Mouse (Mus musculus): Measurements from ENCODE around the gene Ccdc15.
"Not testable (repeated sequence)": the region's sequence is repeated elsewhere in the genome, so short reads cannot be mapped to it uniquely, and the experiment has no call there.

The Ccdc15 gene

DNA sequence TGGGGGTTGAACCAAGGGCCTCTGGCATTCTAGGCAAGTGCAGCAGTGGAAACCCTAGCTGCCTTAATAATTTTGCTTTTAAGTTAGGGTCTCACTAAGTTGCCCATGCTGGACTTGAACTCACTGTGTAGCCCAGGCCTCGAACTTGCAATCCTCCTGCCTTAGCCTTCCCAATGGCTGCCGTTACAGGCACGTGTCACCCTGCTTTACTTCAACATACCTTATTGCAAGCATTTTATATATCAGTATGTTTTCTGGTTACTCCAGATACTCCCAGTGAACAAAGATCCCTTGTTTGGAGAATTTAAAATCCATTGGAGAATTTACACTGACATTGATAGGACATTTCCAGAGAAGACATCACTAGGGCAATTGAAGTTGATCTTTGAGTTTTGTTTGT lies 818 bp upstream of the Ccdc15 start:
- no peak for DNase-seq (ENCODE audit: low read depth)

DNA sequence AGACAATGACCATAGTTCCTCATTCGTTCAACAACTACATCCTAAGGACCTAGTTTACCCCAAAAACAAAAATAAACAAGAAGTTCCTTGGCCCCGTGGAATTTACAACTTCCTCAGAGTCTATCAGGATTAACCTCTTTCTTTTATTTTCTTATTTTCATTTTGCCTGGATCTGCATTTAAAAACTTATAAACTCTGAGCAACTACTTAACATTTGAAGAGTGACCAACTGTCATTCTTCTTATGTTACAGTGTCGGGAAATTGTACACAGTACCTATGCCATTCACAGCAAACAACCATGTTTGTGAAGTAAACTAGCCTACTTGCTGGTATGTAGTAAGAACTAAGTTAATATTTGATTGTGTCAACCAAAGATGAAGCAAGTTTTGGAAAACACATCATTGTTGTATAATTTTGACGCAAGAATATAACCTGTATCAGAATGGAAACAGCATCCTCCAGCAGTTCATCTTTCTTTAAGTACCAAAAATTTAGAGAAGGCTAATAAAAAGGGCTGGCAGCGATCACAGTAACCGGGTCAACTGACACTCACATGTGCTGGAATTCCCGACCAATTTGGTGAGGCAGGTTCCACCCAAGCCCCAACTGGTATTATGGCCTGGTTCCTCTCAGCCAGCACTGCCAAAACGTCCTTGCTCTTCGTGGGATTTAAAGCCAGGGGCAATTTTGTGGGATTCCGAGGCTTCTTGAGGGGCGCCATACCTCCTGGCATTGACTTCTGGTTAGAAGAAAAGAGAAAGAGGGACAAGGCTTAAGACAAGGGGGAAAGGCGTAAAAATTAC lies 846 bp downstream of the Ccdc15 start:
- DNase-seq (ENCODE audit: low read depth): no peak

DNA sequence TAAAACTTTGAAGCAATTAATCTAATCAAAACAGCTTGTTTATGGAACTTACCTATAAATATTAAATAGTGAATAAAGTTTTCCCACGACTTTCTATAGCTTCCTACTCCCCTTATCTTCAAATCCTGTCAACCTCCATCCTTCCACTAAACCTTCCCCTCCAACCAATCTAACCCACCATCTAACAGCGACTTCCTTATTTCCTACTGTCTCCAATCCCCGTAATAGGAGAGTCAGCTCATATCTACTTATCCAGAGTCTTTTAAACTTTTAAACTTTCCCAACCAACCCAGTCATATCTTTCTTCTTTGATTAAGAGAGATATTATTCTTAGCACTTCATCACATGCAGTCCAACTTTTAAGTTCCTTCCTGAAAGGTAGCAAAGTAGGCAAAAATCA lies 2.8 kb downstream of the Ccdc15 start:
- DNase-seq (ENCODE audit: low read depth): no peak

DNA sequence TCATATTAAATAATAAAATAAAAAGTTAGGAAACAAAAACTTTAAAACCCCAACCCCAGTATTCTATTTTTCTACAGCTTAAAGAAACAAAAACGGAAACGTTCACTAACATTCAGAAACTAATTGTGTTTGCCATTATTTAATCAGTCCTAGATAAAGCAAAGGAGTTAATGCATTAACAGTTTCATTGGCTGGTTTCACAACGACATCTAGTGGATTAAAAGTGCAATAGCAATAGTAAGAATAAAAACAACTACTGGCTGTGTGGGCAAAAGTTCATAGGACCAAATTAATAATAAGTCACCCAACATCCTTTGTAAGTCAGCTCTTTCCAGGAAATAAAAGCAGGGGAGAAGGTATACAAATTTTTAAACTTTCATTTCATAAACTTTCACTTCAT lies 18.8 kb downstream of the Ccdc15 start:
- DNase-seq (ENCODE audit: low read depth): no peak

DNA sequence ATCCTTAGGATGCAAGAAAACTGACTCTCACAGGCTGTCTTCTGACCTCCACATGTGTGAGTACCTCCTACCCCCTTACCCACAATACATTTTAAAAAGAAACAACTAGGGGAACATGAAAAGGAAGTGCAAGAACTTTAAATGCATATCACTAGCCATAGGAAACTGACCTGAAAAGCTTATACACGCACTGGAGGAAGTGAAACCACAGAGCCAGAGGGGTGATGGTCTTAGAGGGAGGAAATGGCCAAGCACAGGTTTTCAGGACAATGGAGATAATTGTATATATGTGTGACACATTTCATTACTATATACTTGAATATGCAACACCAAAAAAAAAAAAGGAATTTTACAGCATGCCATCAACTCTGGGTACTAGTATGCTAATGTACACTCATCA lies 46.5 kb downstream of the Ccdc15 start:
- no peak for DNase-seq (ENCODE audit: low read depth)

DNA sequence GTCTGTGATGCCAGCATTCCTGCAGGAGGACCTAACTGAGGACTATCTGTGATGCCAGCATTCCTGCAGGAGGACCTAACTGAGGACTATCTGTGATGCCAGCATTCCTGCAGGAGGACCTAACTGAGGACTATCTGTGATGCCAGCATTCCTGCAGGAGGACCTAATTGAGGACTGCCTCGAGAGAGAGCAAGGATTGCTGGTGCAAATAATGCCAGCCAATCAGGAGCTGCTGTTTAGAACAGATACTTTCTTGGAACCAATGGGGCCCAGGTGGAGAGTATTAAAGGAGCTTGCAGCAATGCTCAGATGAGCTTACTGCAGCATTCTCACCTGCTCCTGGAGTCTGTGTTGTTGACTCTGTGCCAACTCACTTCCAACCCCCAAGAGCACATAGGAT lies 47.7 kb downstream of the Ccdc15 start:
- not testable (repeated sequence) for DNase-seq (ENCODE audit: low read depth)

DNA sequence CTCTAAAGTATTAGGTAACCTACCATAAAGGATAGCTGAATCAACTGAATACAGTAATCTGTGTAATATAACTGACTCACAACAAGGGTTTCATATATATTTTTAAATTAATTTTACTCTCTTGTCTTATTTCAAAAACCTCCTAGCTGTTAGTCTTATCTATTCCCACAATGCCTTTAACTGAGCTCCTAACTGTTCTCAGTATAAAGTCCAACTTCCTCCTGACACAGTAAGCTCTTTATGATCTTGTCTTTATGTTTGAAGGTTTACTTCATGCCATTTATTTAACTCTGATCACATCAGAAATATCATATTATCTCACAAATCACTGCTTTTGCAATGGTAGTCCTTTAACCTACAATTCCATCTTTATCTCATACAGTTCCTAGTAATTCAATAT lies 52.6 kb downstream of the Ccdc15 start:
- no peak for DNase-seq (ENCODE audit: low read depth)

DNA sequence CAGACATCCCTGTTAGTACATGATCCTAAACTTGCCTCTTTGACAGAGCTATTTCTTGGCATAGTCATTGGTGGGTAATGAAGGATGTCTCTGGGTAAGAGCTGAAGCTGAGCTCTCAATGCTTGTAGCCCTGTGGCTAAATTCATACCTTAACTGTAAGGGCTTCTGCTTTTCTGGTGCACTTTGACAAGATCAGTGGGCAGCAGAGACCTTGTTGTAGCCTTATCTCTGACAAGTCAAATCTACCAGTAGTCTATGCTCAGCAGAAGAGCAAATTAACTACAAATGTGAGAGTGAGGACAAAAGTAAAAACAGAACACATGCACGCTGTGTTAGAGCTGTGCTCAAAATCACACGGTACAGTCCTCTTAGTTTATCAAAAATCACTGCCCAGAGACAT lies 81.6 kb downstream of the Ccdc15 start:
- DNase-seq (ENCODE audit: low read depth): no peak

DNA sequence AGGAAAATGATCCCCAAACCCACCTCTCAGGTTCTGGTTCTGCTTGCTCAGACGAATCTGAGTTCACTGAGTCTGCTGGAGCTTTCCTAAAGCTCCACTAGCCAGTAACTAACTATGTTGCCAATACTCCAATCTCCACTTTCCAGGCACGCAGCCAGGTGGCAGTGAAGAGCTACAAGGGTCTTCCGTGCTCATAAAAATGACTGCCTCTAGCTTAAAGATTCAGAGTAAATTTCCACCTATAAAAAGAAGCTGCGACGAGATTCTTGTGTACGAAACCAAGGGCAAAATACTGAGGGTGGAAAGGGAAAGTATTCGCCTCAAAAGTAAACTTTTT lies 92.4 kb downstream of the Ccdc15 start:
- DNase-seq (ENCODE audit: low read depth): peak; percentile 26

DNA sequence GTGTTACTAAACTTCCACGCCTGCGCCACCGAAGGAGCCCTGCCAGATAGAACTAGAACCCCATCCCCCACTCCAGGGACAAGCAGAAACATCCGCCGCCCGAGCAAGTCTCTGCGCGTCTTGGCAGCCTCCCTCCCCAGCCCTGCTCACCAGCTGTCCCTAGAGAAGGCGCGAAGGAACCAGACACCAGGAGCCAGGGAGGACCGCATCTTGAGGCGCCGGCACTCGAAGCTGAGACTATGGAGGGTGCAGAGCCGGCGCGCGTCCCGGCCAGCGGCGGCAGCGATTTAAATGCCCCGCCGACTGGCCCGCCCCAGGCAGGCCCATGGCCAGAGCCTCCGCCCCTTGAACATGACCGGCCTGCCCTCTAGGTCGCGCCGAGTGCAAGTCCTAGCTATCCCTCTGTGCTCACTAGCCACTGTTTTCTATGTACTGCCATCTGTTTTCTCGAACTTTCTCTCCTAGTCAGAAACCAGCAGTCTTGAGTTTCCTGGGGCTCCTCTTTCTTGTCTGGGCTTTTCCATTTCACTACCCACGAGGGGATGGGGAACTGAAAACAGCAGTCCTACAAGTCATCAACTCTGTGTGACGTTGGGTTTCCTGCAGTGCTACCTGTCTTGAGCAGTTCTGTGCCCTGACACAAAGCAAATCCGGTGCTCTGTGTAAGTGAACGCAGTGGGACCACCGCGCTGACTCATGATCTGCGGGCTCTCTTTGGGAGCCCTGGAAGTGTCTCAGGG lies 92.9 kb downstream of the Ccdc15 start, which contains the start of gene Slc37a2:
TSS of gene Slc37a2 (minus strand) at position 590 of the 740 bp plus-strand sequence.
- peak; percentile 26 for DNase-seq (ENCODE audit: low read depth)

DNA sequence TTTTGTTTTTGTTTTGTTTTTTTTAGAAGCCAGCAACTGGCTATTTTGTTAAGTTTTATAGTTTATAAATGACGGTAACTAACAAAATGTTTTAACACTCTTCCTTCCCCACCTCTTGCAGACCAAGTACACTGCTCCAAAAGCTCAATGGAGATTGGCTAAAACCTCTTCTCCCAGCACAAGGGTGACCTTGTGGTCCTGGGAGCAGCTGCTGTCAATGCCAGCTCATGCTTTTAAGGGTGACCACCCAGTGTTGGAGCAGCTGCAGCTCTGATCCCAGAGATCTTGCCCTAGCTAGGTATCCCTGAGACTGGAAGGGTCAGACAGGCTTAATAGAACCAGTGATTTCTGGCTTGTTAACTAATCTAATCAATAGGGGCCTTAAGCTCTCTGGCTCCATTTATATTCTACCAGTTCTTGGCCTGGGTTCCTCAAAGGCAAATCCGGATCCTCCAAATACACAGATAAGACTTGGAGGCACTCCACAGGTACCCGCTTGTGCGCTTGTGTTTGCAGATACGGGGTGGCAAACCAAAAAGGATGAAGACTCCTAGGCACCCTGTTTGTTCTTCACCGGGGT lies 93.6 kb downstream of the Ccdc15 start:
- no peak for DNase-seq (ENCODE audit: low read depth)

DNA sequence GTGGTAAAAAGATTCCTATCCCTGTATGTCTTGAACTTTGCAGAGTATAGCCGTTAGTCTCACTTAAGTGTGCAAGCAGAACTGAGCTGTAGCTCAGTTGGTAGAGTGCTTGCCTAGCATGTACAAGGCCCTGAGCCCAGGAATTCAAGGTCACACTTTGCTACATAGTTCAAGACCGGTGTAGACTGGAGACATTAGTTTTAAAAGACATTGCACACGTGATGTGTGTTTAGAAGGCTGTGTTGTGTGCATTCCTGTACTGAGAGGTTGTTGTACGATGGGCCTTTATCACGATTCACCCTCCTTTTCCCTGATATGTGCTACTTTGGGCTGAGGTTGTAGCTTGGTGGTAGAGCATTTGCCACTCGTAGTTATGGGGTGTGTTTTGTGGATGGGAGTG lies 97.6 kb downstream of the Ccdc15 start:
- DNase-seq (ENCODE audit: low read depth): no peak

DNA sequence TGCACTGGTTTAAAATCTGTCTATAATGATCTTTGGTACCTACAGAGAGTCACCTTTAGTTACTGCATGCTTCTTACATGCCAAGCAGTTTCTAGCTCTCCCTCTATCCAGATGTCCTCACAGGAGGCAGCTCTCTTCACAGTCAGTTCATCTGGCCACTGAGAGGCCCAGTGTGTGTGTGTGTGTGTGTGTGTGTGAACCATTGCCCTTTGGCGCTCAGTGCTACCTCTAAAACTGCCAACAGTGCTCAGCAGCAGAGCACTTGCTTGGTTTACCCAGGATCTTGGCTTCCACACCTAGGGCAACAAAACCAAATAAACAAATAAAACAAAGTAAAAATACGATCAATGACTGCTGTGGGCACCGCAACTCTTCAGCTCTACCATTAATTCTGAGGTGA lies 98.3 kb downstream of the Ccdc15 start:
- DNase-seq (ENCODE audit: low read depth): no peak

DNA sequence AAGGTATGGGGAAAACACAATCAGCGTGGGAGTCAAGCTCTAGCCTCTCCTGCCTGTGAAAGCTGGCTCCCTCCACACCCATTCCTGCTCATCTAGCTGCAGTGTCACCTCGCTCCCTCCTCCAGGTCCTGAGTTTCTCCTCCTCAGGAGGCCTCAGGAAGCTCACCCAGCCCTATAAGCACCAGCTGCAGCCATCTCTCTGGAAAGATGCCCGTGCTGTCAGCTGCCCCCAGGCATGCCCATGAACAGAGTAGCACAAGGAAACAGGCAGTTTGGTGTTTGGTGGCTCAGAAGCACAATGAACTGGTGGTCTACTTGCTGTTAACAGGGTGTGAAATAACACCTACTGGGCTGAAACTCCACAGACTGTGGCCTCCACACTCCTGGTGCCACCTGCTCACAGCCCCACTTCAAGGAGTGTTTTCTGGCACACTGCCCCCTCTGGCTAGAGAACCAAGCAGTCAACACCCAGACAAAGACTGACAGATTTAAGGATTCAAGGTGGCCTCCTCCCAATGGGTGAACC lies 99.8 kb downstream of the Ccdc15 start:
- DNase-seq (ENCODE audit: low read depth): no peak

DNA sequence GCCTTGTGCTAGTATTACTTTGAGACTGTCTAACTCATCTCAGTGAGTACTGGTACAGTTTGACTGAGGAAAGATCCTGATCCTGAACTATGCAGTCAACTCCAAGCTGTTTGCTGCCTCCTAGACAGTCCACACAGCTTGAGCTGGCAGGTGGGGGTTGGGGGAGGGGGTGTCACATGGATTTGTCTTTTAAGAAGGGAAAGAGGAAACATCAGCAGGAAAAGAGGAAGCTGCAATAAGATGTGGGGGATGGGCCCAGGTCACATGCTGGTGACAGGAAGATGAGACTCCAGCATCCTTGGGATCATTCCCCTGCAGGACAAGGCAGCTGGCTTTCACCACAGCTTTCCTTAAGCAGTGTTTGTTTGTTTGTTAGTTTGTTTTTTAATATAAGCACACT lies 100.8 kb downstream of the Ccdc15 start:
- peak; percentile 48 for DNase-seq (ENCODE audit: low read depth)

DNA sequence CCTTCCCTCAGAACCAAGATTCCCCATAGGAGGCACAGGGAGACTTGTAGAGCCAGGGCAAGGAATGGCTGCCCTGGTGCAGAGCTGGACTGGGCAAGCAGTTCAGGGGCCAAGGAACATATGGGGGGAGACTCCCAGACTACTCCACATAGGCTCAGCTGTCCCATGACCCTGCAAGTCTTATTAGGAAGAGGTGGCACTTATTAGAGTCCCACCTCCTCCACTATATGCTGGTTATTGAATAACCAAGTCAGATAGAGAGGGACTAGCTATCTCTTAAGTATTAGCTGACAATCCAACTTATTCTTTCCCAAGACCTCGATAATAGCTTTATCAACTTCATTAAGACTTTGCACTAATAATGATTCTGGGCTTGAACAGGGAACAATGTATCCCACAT lies 102.4 kb downstream of the Ccdc15 start:
- DNase-seq (ENCODE audit: low read depth): no peak

DNA sequence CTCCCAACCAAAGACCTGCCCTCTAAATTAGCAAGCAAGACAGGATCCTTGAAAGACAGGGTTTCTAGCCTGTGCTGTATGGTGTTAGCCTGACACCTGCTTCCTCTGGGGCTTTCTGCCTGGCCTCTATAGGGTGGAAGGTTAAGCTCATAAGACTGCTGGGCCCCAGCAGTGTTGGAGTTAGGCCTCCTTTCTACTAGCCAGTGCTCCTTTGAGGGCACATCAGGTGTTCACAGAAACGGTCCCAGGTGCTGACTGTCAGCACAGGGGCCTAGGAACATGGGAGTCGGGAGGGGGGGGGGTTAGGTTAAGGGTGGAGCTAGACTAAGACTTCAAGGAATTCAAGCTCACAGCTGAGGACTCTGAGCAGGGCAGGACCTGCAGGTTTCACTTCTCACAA lies 102.8 kb downstream of the Ccdc15 start:
- no peak for DNase-seq (ENCODE audit: low read depth)

DNA sequence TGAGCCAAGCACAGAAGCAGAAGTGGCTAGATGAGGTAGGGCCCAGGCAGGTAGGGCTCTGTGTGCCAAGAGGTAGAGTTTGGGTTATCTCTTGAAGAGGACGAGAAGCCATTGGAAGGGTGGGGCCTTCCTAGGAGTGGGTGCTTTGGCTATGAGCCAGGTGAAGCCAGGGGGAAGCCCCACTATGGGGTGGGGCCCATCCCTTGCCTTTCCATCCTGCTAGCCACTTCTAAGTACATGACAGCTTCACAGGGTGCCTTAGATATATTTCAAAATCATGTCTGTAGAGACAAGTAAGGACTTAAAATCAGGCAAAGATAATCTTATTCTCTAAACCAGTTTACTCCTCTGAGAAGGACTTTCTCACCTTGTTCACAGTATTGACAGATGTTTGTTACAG lies 103.6 kb downstream of the Ccdc15 start:
- DNase-seq (ENCODE audit: low read depth): no peak

DNA sequence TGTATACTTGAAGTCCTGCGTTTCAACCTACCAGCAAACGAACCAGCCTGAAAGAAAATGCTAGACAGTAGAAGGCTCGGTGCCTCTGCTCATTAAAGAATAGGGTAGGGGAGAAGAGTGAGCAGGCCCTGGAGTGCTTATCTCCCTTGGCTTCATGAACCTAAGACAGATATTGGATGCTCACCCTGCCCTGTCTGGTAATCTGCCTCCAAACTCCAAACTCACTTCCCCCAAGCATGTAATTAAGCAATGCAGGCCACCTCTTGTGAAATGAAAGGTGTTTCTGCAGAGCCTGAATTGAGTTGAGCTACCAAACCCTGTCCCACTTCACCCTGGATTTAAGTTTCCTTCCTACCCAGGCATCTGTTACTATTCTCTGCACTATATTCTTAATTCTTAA lies 105.5 kb downstream of the Ccdc15 start:
- DNase-seq (ENCODE audit: low read depth): no peak

DNA sequence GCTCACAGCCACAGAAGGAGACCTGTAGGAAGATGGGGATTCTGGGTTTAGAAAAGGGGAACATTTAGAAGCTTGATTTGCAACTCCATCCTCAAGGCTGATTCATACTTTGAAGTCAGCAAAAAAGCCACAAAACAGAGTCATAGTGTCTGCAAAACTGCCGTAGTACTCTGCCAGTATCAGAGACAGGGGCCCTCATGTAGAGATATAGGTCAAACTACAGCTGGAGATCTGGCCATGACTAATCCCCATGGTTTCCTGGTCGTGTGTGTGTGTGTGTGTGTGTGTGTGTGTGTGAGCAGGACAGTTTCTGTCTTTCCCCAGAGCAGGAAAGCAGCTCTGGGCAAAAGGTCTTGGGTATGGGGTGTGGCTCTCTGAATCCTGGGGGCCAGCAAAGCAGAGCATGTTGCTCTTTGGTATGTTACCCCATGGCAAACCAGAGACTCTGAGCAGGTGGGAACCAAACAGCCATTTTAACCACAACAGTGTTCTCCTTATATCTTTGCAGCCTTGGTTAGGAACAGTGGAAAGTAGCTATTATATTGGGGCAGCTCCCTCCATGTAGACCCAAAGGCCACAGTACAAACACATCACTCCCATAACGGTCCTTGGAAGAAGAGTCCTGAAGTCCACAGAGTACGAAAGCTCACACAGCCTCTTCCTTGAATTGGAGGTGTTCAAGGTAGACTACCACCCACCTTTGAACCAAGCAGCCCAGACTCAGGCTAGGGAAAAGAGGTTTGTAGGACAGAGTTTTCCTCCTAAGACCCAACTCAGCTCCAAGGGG lies 112.1 kb downstream of the Ccdc15 start:
- DNase-seq (ENCODE audit: low read depth): no peak

DNA sequence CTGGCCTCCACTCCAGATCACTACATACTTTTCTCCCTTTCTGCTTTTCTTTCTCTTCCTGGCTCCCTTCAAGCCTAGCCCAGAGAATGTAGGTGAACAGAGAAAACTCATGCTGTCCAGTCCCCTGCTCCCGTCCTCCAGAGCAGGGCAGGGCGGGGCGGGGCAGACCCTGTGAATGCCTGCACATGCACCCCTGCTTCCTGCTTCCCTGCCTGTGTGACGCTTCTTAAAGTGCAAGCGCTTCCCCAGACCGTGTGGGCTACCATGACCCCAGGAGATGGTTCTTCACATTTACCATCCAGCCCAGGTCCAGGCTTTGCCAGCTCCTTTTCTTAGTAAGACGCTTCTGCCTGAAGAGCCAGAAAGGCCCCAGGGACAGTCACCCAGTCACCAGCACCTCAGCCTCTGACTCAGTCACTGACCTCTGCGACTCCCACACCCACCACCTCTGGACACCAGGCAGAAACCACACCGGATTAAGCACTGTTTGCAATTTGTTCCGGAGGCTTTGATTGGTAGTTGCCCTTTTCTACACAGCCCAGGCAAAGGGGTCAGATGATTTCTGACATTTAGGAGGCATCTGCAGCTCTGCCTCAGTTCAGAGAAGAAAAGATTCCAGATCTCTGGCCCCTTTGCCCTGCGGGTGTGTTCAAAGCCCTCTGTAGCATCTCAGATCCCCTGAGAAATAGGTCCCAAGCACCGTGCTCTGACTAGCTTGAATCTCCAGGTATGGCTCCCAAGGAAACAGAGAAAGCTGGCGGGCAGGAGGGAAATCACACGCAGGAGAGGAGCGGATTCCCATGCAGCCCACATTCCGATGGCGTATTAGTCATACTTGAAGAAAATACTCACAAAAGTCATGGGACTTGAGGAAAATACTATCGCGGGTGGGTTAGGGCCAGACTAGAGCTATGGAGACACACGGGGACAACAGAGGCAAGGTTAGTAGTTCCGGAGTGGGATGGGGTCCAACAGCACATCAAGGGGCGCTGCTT lies 115.7 kb downstream of the Ccdc15 start:
- no peak for DNase-seq (ENCODE audit: low read depth)
